Mouse (Mus musculus) megakaryocyte, embryonic 14.5 days (primary cell): ENCODE data around the gene Mmp8. TPM values are rescaled to one million over a fixed set of nuclear protein-coding genes. Genes with fewer than 3 reads are reported as not detected.
A peak's percentile ranks its signal among the peaks of the same experiment; 100 is the strongest.

Experiments used
- H3K27me3 ChIP-seq: replicated peaks from 2 replicates; pipeline ENCODE3; 2012; ENCODE audit warnings: inconsistent platforms
- H3K36me3 ChIP-seq: replicated peaks from 2 replicates; pipeline ENCODE3; 2012; ENCODE audit warnings: low read length, inconsistent platforms, mixed read lengths
- H3K4me1 ChIP-seq: 2 replicates; pipeline ENCODE4 v1.6.1; 2012; ENCODE audit warnings: inconsistent platforms
- H3K4me3 ChIP-seq: replicated peaks from 2 replicates; pipeline ENCODE3; 2012; ENCODE audit warnings: moderate library complexity, mild to moderate bottlenecking, inconsistent platforms
- H3K9me3 ChIP-seq: 2 replicates; pipeline ENCODE4 v1.6.1; 2012; ENCODE audit warnings: inconsistent platforms
- FLI1 ChIP-seq: IDR thresholded peaks from 2 replicates; pipeline ENCODE4 v1.6.1; 2012; ENCODE audit warnings: low read length, inconsistent platforms, mixed read lengths
- GATA1 ChIP-seq: IDR thresholded peaks from 3 replicates; pipeline ENCODE4 v1.6.1; 2012; ENCODE audit warnings: mixed read lengths, low read length, inconsistent platforms, borderline replicate concordance
- polyA plus RNA-seq: library from polyadenylated mRNA; stranded (reverse); fragments of >175 nt; gene quantifications from 2 replicates; pipeline ENCODE4 v1.2.3, GENCODE M21; 2012; ENCODE audit warnings: low replicate concordance; ENCODE audit not compliant: insufficient read depth

Gene Mmp8
- polyA plus RNA-seq: 1.4 TPM in 1 of 2 replicates, not detected in the other

DNA sequence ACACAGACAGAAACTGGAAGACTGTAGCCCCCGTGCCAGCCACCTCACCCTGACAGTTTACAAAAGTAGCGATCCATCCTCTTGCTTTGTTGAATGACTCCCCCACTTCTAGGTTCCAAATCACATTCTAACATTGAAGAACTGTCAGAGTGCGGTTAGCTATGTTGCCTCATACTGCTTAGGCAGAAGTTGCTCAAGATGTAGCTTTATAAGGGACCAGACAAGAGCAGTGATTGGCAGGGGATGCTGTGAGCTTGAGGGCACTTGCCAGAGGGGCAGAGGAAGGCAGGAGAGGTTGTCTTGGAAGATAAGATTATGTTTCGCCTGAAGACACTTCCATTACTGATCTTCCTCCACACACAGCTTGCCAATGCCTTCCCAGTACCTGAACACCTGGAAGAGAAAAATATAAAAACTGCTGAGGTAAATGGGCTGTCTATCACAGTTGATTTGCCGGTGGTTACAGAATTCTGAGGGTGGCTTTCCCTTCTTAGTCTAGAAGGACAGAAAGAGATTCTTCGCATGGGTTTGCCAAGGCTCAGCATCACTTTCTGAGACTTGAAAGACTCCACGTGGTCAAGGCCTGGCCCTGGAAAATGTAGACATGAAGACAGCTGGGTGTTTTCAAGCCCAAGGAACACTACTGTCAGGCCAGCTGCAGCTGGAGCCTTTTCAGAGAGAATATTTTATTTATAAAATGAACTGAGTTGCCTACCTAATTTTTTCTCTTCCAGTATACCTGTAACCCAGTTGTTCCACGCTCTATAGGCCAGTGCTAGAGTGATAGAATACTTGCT lies at the start of gene Mmp8:
Gene Mmp8 (plus strand): TSS at position 236 of the 797 bp plus-strand sequence.
- H3K4me3 ChIP-seq: peak within 1 kb of the TSS; percentile 38
- TF ChIP-seq GATA1: no peak
- TF ChIP-seq FLI1: no peak
- H3K36me3 ChIP-seq: no peaks in the 10 kb centered on the region
- peaks cover 10% of the 10 kb centered on the region for H3K4me1 ChIP-seq
- no peaks in the 10 kb centered on the region for H3K27me3 ChIP-seq
- no peaks in the 10 kb centered on the region for H3K9me3 ChIP-seq

DNA sequence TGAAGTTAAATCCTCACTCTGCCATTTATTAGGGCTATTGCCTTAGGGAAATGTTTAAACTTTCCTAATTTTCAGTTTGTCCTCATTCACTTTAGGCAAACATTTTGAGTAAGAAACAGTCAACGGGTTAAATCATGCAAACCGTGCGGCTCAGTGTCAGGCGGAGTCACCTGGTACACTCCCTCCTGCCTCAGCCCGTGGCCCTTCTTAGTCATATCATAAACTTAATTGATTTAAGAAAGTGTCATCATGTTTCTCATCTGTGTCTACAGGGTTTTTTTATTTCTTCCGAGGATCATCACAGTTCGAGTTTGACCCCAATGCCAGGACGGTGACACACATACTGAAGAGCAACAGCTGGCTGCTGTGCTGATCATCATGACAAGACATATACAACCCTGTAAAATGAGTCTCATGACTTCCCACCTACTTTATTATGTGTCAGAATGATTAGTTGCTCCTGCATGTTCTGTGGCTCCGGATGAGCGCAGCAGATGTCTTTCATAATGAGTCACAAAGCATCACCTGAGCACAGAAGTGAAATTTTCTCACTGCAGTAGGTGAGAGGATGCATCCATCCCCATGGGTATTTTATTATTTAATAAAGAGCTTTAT lies 48.5 kb upstream of the Mmp8 start:
- H3K4me3 ChIP-seq: no peak overlapping the region
- H3K36me3 ChIP-seq: no peaks in the 10 kb centered on the region
- H3K27me3 ChIP-seq: no peaks in the 10 kb centered on the region
- TF ChIP-seq GATA1 (no peak), FLI1 (no peak)
- no peaks in the 10 kb centered on the region for H3K4me1 ChIP-seq
- no peaks in the 10 kb centered on the region for H3K9me3 ChIP-seq

DNA sequence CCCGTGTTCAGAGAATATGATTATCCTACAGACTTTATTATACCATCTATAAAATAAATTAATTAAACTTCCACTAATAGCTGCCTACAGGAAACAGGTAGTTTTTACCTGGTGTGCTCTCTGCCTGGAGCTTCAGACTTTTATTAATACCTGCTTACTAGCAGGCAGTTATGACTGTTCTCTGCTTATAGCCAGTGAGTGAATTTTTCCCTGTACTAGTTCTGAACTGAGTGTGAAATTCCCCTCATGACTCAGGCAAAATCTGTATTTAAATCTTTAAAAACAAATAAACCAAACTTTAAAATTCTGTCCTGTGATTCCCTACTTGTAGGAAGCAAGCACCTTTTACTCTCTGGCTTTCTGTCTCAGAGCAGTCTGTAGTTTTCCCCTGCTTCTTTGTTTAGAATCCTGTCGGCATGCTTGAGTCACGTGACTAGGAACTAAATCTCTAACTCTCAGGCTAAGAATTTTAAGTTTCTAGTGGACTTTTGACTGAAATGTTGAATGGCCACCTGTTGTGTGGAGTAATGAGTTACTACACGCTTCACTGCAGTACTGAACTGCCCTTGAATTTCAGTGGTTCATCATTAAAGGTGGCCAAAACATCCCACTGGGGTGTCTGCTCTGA lies 40.2 kb upstream of the Mmp8 start:
- no peaks in the 10 kb centered on the region for H3K4me1 ChIP-seq
- TF ChIP-seq GATA1 (no peak), FLI1 (no peak)
- H3K4me3 ChIP-seq: no peak overlapping the region
- H3K36me3 ChIP-seq: no peaks in the 10 kb centered on the region
- H3K9me3 ChIP-seq: no peaks in the 10 kb centered on the region
- H3K27me3 ChIP-seq: no peaks in the 10 kb centered on the region

DNA sequence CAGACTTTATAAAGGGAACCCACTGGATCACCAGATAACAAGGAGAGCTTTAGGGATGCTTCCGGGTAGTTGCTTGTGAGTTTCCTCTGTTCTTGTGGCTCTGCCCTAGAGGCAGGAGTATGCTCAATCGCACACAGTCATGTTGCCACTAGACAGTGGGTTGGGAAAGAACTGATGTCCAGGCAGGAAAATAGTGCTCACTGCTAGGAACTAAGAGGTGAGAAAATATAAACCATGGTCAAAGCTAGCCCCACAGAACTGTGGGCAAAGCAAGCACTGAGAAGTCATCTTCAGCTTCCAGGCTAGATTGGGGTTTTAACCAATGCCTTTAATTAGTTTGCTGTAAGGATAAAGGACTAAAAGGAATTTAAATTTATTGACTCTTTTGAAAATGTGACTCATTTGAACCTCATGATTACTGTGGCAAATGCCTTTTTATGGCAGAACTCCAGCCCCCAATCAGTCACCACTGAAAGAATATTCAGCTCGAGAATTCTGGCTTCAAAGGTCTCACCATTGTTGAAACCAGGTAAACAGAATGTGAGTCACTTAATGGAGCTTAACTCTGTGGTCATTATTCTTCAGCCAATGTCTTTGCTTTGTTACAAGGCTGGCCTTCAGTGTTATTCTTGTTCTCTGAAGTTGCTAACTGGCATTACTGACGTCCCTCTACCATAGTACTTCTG lies 31.9 kb upstream of the Mmp8 start:
- Histone ChIP-seq H3K4me1 (no peaks in the 10 kb centered on the region), H3K36me3 (no peaks in the 10 kb centered on the region), H3K9me3 (no peaks in the 10 kb centered on the region), H3K4me3 (no peak overlapping the region), H3K27me3 (no peaks in the 10 kb centered on the region)
- TF ChIP-seq GATA1 (no peak), FLI1 (no peak)

DNA sequence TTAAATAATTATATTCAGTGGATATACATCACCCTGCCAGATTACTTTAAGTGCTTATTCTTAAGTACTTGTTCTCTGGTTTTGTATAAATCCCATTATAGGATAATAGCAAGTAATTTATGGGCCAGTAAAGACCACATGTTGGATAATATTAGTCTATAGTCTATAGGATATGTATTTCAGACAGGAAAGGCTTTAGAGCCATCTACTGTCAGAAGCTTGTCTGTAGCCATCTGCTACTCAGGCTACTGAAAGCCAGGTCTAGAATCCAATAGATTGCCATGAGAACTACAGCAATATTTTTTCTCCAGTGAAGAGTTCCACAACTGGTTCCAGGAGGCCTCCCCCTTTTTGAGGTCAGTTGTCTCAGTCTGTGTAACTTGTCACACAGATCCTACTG lies 15.5 kb upstream of the Mmp8 start:
- Histone ChIP-seq H3K27me3 (no peaks in the 10 kb centered on the region), H3K4me3 (no peak overlapping the region)

DNA sequence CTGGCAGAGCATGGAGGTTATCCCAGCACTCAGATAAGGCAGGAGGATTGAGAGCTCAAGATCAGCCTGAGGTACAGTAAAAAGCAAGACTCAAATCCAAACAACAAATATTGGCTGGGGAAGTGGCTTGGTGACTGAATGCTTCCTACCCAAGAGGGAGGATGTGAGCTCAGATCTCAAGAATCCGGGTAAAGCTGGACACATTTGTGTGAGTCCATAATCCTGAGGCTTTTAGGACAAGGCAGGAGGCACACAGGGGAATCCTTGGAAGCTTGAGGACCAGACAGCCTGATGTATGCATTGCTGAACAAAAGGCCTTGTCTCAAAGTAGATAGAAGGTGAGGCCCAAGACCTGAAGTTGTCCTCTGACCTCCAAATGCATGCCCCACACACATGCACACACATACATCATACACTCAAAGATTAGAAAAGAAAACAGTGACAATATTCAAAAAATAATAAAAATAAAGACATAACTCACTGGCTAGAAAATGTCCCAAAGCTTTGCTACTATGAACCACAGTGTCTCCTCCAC lies 13.3 kb upstream of the Mmp8 start:
- Histone ChIP-seq H3K4me1 (no peaks in the 10 kb centered on the region), H3K36me3 (no peaks in the 10 kb centered on the region), H3K27me3 (no peaks in the 10 kb centered on the region), H3K9me3 (no peaks in the 10 kb centered on the region), H3K4me3 (no peak overlapping the region)
- TF ChIP-seq FLI1 (no peak), GATA1 (no peak)

More for the DNA sequence above, 15.5 kb upstream of the Mmp8 start:
- TF ChIP-seq FLI1: no peak
- no peak for TF ChIP-seq GATA1
- Histone ChIP-seq H3K36me3 (no peaks in the 10 kb centered on the region), H3K4me1 (no peaks in the 10 kb centered on the region), H3K9me3 (no peaks in the 10 kb centered on the region)

DNA sequence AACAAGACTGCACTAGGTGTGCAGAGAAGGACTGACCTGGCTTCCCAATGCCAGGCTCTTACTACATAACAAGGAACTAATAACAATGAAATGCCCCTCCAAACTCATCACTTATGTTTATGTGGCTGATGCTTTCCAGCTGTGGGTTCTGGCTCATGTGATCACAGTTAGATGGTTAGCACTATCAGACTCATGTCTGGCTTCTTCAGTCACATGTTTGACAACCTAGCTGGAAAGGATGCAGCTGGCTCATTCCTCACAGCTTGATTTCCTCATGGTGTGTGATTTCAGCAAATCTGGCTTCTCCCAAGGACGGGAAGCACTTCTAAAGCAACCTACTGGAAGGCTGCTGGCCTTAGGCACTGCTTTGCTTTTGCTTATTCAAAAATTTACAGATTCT lies 12.8 kb upstream of the Mmp8 start:
- Histone ChIP-seq H3K4me1 (no peaks in the 10 kb centered on the region), H3K9me3 (no peaks in the 10 kb centered on the region), H3K27me3 (no peaks in the 10 kb centered on the region), H3K36me3 (no peaks in the 10 kb centered on the region), H3K4me3 (no peak overlapping the region)
- TF ChIP-seq FLI1 (no peak), GATA1 (no peak)

DNA sequence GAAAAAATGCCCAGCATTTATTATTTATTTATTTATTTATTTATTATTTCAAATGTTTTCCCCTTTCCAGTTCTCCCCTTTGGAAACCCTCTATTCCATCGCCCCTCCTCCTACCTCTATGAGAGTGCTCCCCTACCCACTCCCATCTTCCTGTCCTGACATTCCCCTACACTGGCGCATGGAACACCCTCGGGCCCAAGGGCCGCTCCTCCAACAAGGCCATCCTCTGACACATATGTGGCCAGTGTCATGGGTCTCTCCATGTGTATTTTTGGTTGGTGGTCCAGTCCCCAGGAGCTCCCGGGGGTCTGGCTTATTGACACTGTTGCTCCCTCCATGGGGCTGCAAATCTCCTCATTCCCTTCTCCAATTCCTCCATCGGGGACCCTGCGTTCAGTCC lies 12.3 kb upstream of the Mmp8 start:
- no peaks in the 10 kb centered on the region for H3K27me3 ChIP-seq
- no peaks in the 10 kb centered on the region for H3K36me3 ChIP-seq
- no peak overlapping the region for H3K4me3 ChIP-seq
- no peaks in the 10 kb centered on the region for H3K9me3 ChIP-seq
- no peak for TF ChIP-seq GATA1
- no peak for TF ChIP-seq FLI1
- H3K4me1 ChIP-seq: no peaks in the 10 kb centered on the region

DNA sequence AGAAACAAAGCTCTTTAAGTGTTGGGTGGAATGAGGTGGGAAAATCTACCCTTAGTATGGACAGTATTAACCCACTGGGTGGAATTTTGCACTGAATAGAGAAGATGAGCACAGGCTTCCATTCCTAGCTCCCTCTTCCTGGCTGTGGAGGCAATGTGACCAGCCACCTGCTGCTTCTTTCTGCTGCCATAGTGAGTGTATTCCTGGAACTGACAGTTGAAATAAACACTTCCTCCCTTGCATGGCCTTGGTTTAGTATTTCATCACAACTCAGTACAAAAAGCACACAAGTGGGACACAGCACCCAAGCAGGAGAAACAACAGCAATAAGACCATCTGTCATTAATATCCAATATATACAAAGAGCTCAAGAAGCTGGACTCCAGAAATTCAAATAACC lies 6.3 kb upstream of the Mmp8 start:
- TF ChIP-seq GATA1: no peak
- TF ChIP-seq FLI1: no peak
- Histone ChIP-seq H3K4me3 (no peak overlapping the region), H3K27me3 (no peaks in the 10 kb centered on the region), H3K36me3 (no peaks in the 10 kb centered on the region), H3K9me3 (no peaks in the 10 kb centered on the region), H3K4me1 (peaks cover 10% of the 10 kb centered on the region)

DNA sequence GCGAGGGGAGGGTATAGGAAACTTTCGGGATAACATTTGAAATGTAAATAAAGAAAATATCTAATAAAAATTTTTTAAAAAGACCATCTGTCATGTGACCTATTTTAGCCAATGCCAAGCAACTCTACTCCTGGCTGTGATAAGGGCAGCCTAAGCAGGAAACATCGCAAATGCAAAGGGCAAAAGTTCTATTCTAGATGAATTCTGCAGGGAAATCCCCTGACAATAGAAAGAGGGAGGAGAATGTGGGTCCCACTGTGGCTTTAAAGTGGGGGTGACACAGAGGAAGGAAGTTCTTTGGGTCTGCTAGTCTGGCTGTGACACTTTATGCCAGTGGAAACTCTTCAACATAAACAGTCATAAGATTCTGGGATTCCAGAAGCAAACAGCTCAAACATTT lies 4.7 kb upstream of the Mmp8 start:
- TF ChIP-seq GATA1 (no peak), FLI1 (no peak)
- no peaks in the 10 kb centered on the region for H3K27me3 ChIP-seq

More for the DNA sequence above, 4.7 kb upstream of the Mmp8 start:
- H3K4me1 ChIP-seq: peaks cover 10% of the 10 kb centered on the region
- H3K36me3 ChIP-seq: no peaks in the 10 kb centered on the region
- H3K9me3 ChIP-seq: no peaks in the 10 kb centered on the region
- no peak overlapping the region for H3K4me3 ChIP-seq
